Mouse (Mus musculus): ENCODE data around the gene Fignl1.

DNA sequence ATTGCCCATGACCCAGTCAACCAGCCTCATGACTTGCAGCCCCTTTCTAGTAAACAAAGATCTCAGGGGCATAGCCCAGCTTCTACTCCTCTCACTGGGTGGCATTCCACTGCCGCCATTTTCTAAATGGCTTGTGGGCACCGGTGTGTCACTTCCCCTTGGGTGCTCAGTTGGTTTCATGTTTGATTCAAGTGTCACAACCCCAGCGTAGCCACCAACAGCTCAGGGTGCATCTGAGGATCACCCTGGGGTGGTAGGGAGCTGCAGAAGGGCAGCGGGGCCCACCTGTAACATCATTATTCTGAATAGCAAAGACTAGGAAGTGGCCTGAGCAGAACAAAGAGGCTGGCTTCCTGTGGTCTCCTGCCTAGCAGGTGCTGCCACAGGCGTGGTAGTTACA lies 57.7 kb downstream of the Fignl1 start:
- TF ChIP-seq CTCF (IDR thresholded peaks at IDR 0.05; ENCODE audit: low read depth) = no peak
- no peak for TF ChIP-seq EP300 (IDR thresholded peaks at IDR 0.05; ENCODE audit: low read depth)

Measured in heart, postnatal 0 days (tissue).